Comparison of ENCODE assay signal across 8 mouse cellular contexts in genomic region chr14:105898266-105899111, GRCm38 (mm10). TPM values are rescaled to one million over a fixed set of nuclear protein-coding genes. Genes with fewer than 3 reads are reported as not detected.
DNase-seq lines count a peak whose midpoint lies in the region; ATAC-seq and TF ChIP-seq lines count a peak whose summit lies in the region.

No protein-coding gene starts in this region.

- peak overlapping the region; percentile 95 for H3K27ac ChIP-seq in left cerebral cortex, adult 2 months

- ATAC-seq in common myeloid progenitor, adult 5-6 weeks (replicated peaks; ENCODE audit: low read depth, poor library complexity, severe bottlenecking), result peak; percentile 19

- TF ChIP-seq CTCF in left cerebral cortex, adult 2 months (IDR thresholded peaks at IDR 0.05), result no peak; the same call in none of the 2 replicates

- peak overlapping the region; percentile 57 for H3K4me3 ChIP-seq in left cerebral cortex, adult 2 months

- DNase-seq in ZHBTc4 (ENCODE audit: low read depth, low spot score), result peak; percentile 95
- DNase-seq in gastrocnemius, postnatal 10 days, result peak; percentile 93
- DNase-seq in induced T-regulatory cell, adult 2 months (ENCODE audit: low read depth), result peak; percentile 49
- DNase-seq in left cerebral cortex, adult 2 months (ENCODE audit: extremely low spot score in 1 of 2, low spot score in 2 of 2), result peak; percentile 91 to 97
- peak; percentile 92 for DNase-seq in lung, postnatal 4 days
- peak; percentile 93 for DNase-seq in retina, postnatal 1 day
- peak; percentile 70 to 74 for DNase-seq in thymus, postnatal 36 days

- intact Hi-C loops in left cerebral cortex, adult 2 months (cut with DNase I), result loop anchor here (1.0 to 10.0 kb wide), 9 partner anchors 24 to 724 kb away; partner anchors contain the start of gene Rbm26

RNA-seq across cellular contexts. Expression of gene Spry2, which starts 1.9 kb away (rescaled TPM):
- total RNA-seq in common myeloid progenitor, adult 5-6 weeks (2017), result 2.2 and 2.9 TPM in 2 replicates
- 10 to 100 TPM; 41.7 to 44.5 TPM for total RNA-seq in gastrocnemius, postnatal 10 days (2021)
- 100 to 1,000 TPM in 1 of 2 experiments, 10 to 100 TPM in 1; 96.2 to 102 TPM for total RNA-seq in left cerebral cortex, adult 2 months (2021)

Comparison
In these comparisons a context has a peak if more than half of its experiments do, and no peak if none do; other contexts are left out.
1. Peak in every context shown above with its lines: DNase-seq, ATAC-seq, H3K4me3 ChIP-seq and H3K27ac ChIP-seq.
2. RNA of gene Spry2, which starts 1.9 kb away (total RNA-seq): 96.2 to 102 TPM in left cerebral cortex, adult 2 months and 41.7 to 44.5 TPM in gastrocnemius, postnatal 10 days; 2.2 to 2.9 TPM in common myeloid progenitor, adult 5-6 weeks; every median in the first group is over 10 times any median in the second.